Mouse (Mus musculus) neural tube, embryonic 15.5 days (tissue): ENCODE results near the gene Tns3. TPM values are rescaled to one million over a fixed set of nuclear protein-coding genes. Genes with fewer than 3 reads are reported as not detected.

Experiments used
- ATAC-seq: fragments of 200-750 bp; cut with Nextera tagmentation; 2 replicates; pipeline ENCODE4 v1.8.0; 2017; ENCODE audit warnings: mild to moderate bottlenecking, moderate TSS enrichment, moderate library complexity; ENCODE audit not compliant: low FRiP score
- H3K27ac ChIP-seq: fragments of 300-500 bp; sonication (generic); replicated peaks from 2 replicates; pipeline ENCODE4 v1.5.1; 2015; ENCODE audit warnings: mild to moderate bottlenecking, inconsistent platforms
- H3K27me3 ChIP-seq: fragments of 300-500 bp; sonication (generic); replicated peaks from 2 replicates; pipeline ENCODE4 v1.6.1; 2015; ENCODE audit warnings: inconsistent platforms
- H3K36me3 ChIP-seq: fragments of 300-500 bp; sonication (generic); 2 replicates; pipeline ENCODE4 v1.6.1; 2015; ENCODE audit warnings: inconsistent platforms
- H3K4me1 ChIP-seq: fragments of 300-500 bp; sonication (generic); 2 replicates; pipeline ENCODE4 v1.6.1; 2015; ENCODE audit warnings: inconsistent platforms
- H3K4me2 ChIP-seq: fragments of 300-500 bp; sonication (generic); 2 replicates; pipeline ENCODE4 v1.6.1; 2015; ENCODE audit warnings: inconsistent platforms, mild to moderate bottlenecking, moderate library complexity
- H3K4me3 ChIP-seq: fragments of 300-500 bp; sonication (generic); replicated peaks from 2 replicates; pipeline ENCODE4 v1.5.1; 2015; ENCODE audit warnings: mild to moderate bottlenecking, inconsistent platforms
- H3K9ac ChIP-seq: fragments of 300-500 bp; sonication (generic); replicated peaks from 2 replicates; pipeline ENCODE4 v1.6.1; 2015; ENCODE audit warnings: mild to moderate bottlenecking, inconsistent platforms
- H3K9me3 ChIP-seq: fragments of 300-500 bp; sonication (generic); replicated peaks from 2 replicates; pipeline ENCODE4 v1.6.1; 2016; ENCODE audit warnings: inconsistent platforms
- WGBS: fragments of 180-500 bp; shearing (Covaris S2); methylation state at CpG from one replicate; pipeline ENCODE4 v1.1.7; 2015; ENCODE audit warnings: mixed read lengths; 5-methylcytosine and 5-hydroxymethylcytosine counted together
- polyA plus RNA-seq: library from polyadenylated mRNA; unstranded; fragments of >200 nt; fragmentation: Nextera tagmentation; extraction: Ambion mirVana; gene quantifications from 2 replicates; pipeline ENCODE4 v1.2.1, GENCODE M21; 2015

The Tns3 gene
- polyA plus RNA-seq, 1 experiment from 2014 or later: 7.6 TPM

- no peak overlapping the region for H3K27ac ChIP-seq
- ATAC-seq: no peak
- no peak overlapping the region for H3K4me2 ChIP-seq
- no peak overlapping the region for H3K9ac ChIP-seq
- H3K4me3 ChIP-seq: no peak overlapping the region
- H3K9me3 ChIP-seq: no peaks in the 10 kb centered on the region
- 36% methylated on average over 10 of the region's 10 CpGs for WGBS
- H3K27me3 ChIP-seq: no peaks in the 10 kb centered on the region
- H3K4me1 ChIP-seq: no peaks in the 10 kb centered on the region
- H3K36me3 ChIP-seq: no peaks in the 10 kb centered on the region
Measured at GRCm38 (mm10) chr11:8641634-8642277, 22.6 kb downstream of the Tns3 start.

GRCm38 (mm10) chr11:8639726-8640125, 24.6 kb downstream of the Tns3 start:
- Histone ChIP-seq H3K4me1 (no peaks in the 10 kb centered on the region), H3K36me3 (no peaks in the 10 kb centered on the region), H3K4me3 (no peak overlapping the region), H3K9ac (no peak overlapping the region), H3K4me2 (no peak overlapping the region), H3K27me3 (no peaks in the 10 kb centered on the region), H3K9me3 (no peaks in the 10 kb centered on the region), H3K27ac (no peak overlapping the region)
- 94% methylated on average over 16 of the region's 16 CpGs for WGBS
- ATAC-seq: no peak

GRCm38 (mm10) chr11:8639007-8639718, 25.2 kb downstream of the Tns3 start:
- no peak overlapping the region for H3K4me3 ChIP-seq
- no peak overlapping the region for H3K4me2 ChIP-seq
- H3K27ac ChIP-seq: no peak overlapping the region
- no peaks in the 10 kb centered on the region for H3K27me3 ChIP-seq
- H3K9me3 ChIP-seq: no peaks in the 10 kb centered on the region
- WGBS: 95% methylated on average over 6 of the region's 6 CpGs
- no peaks in the 10 kb centered on the region for H3K36me3 ChIP-seq
- ATAC-seq: no peak
- no peaks in the 10 kb centered on the region for H3K4me1 ChIP-seq
- H3K9ac ChIP-seq: no peak overlapping the region

GRCm38 (mm10) chr11:8637469-8638447, 26.6 kb downstream of the Tns3 start:
- Histone ChIP-seq H3K9me3 (no peaks in the 10 kb centered on the region), H3K36me3 (no peaks in the 10 kb centered on the region), H3K9ac (no peak overlapping the region), H3K4me1 (no peaks in the 10 kb centered on the region), H3K4me2 (no peak overlapping the region), H3K27me3 (no peaks in the 10 kb centered on the region), H3K4me3 (no peak overlapping the region), H3K27ac (no peak overlapping the region)
- no peak for ATAC-seq
- WGBS: 86% methylated on average over 10 of the region's 10 CpGs

- Histone ChIP-seq H3K4me3 (no peak overlapping the region), H3K4me1 (no peaks in the 10 kb centered on the region), H3K27me3 (no peaks in the 10 kb centered on the region), H3K36me3 (no peaks in the 10 kb centered on the region), H3K4me2 (no peak overlapping the region), H3K9ac (no peak overlapping the region), H3K9me3 (no peaks in the 10 kb centered on the region), H3K27ac (no peak overlapping the region)
- 88% methylated on average over 1 of the region's 1 CpGs for WGBS
- no peak for ATAC-seq
Measured at GRCm38 (mm10) chr11:8636680-8637079, 27.7 kb downstream of the Tns3 start.

- H3K27ac ChIP-seq: no peak overlapping the region
- H3K4me2 ChIP-seq: no peak overlapping the region
- no peak overlapping the region for H3K9ac ChIP-seq
- H3K9me3 ChIP-seq: no peaks in the 10 kb centered on the region
- no peaks in the 10 kb centered on the region for H3K36me3 ChIP-seq
- no peak for ATAC-seq
- H3K4me3 ChIP-seq: no peak overlapping the region
- WGBS: 48% methylated on average over 3 of the region's 3 CpGs
- no peaks in the 10 kb centered on the region for H3K27me3 ChIP-seq
- no peaks in the 10 kb centered on the region for H3K4me1 ChIP-seq
Measured at GRCm38 (mm10) chr11:8635778-8636177, 28.6 kb downstream of the Tns3 start.

GRCm38 (mm10) chr11:8634728-8635410, 29.5 kb downstream of the Tns3 start:
- no peak for ATAC-seq
- Histone ChIP-seq H3K4me2 (no peak overlapping the region), H3K36me3 (no peaks in the 10 kb centered on the region), H3K4me3 (no peak overlapping the region), H3K27ac (no peak overlapping the region), H3K9me3 (no peaks in the 10 kb centered on the region), H3K9ac (no peak overlapping the region), H3K27me3 (no peaks in the 10 kb centered on the region), H3K4me1 (no peaks in the 10 kb centered on the region)
- 63% methylated on average over 7 of the region's 7 CpGs for WGBS

- 69% methylated on average over 5 of the region's 5 CpGs for WGBS
- no peaks in the 10 kb centered on the region for H3K9me3 ChIP-seq
- no peak overlapping the region for H3K27ac ChIP-seq
- H3K36me3 ChIP-seq: no peaks in the 10 kb centered on the region
- no peak for ATAC-seq
- peaks cover 2% of the 10 kb centered on the region; the same call in 1 of the 2 replicates for H3K27me3 ChIP-seq
- H3K4me1 ChIP-seq: peaks cover 5% of the 10 kb centered on the region; the same call in 1 of the 2 replicates
- no peak overlapping the region for H3K9ac ChIP-seq
- H3K4me3 ChIP-seq: no peak overlapping the region
- H3K4me2 ChIP-seq: no peak overlapping the region
Measured at GRCm38 (mm10) chr11:8632163-8632562, 32.2 kb downstream of the Tns3 start.

GRCm38 (mm10) chr11:8629862-8630390, 34.4 kb downstream of the Tns3 start:
- Histone ChIP-seq H3K4me2 (no peak overlapping the region), H3K9ac (no peak overlapping the region), H3K9me3 (no peaks in the 10 kb centered on the region), H3K27ac (no peak overlapping the region), H3K27me3 (peaks cover 7% of the 10 kb centered on the region; the same call in 1 of the 2 replicates), H3K4me3 (no peak overlapping the region), H3K36me3 (no peaks in the 10 kb centered on the region), H3K4me1 (peaks cover 16% of the 10 kb centered on the region)
- ATAC-seq: no peak
- 85% methylated on average over 8 of the region's 8 CpGs for WGBS

- no peak overlapping the region for H3K4me3 ChIP-seq
- H3K9me3 ChIP-seq: no peaks in the 10 kb centered on the region
- no peak for ATAC-seq
- peaks cover 7% of the 10 kb centered on the region; the same call in 1 of the 2 replicates for H3K27me3 ChIP-seq
- no peaks in the 10 kb centered on the region for H3K36me3 ChIP-seq
- 95% methylated on average over 5 of the region's 5 CpGs for WGBS
- no peak overlapping the region for H3K4me2 ChIP-seq
- H3K4me1 ChIP-seq: peaks cover 20% of the 10 kb centered on the region
- H3K9ac ChIP-seq: no peak overlapping the region
- no peak overlapping the region for H3K27ac ChIP-seq
Measured at GRCm38 (mm10) chr11:8629326-8629725, 35.0 kb downstream of the Tns3 start.

GRCm38 (mm10) chr11:8628846-8629253, 35.5 kb downstream of the Tns3 start:
- Histone ChIP-seq H3K27me3 (peaks cover 7% of the 10 kb centered on the region; the same call in 1 of the 2 replicates), H3K4me3 (no peak overlapping the region), H3K36me3 (no peaks in the 10 kb centered on the region), H3K4me2 (no peak overlapping the region), H3K4me1 (peaks cover 25% of the 10 kb centered on the region), H3K9me3 (no peaks in the 10 kb centered on the region), H3K9ac (no peak overlapping the region), H3K27ac (no peak overlapping the region)
- 80% methylated on average over 10 of the region's 10 CpGs for WGBS
- no peak for ATAC-seq
